Mouse (Mus musculus) Muller cell, postnatal 12 days (primary cell): ENCODE measurements around the gene Wdr17.

Source experiments
- DNase-seq: peaks from one replicate; pipeline ENCODE4 v3.0.0-alpha.2; 2015; ENCODE audit errors: inconsistent ontology term

The Wdr17 gene

GRCm38 (mm10) chr8:54597386-54597785, 289.6 kb downstream of the Wdr17 start:
- no peak for DNase-seq

- no peak for DNase-seq
Observed at GRCm38 (mm10) chr8:54596940-54597339, 290.0 kb downstream of the Wdr17 start.

- DNase-seq = no peak
Observed at GRCm38 (mm10) chr8:54596051-54596450, 290.9 kb downstream of the Wdr17 start.

GRCm38 (mm10) chr8:54594634-54595033, 292.4 kb downstream of the Wdr17 start:
- no peak for DNase-seq

- no peak for DNase-seq
Observed at GRCm38 (mm10) chr8:54582886-54583285, 304.1 kb downstream of the Wdr17 start.

GRCm38 (mm10) chr8:54581436-54581835, 305.5 kb downstream of the Wdr17 start:
- DNase-seq = no peak
